Mouse (Mus musculus): Measurements from ENCODE around the gene Bmx. TPM values are rescaled to one million over a fixed set of nuclear protein-coding genes. Genes with fewer than 3 reads are reported as not detected.

Bmx gene
- 4.1 and 5.2 TPM in 2 replicates for polyA plus RNA-seq (2015; fragmentation: Nextera tagmentation; extraction: Ambion mirVana)

DNA sequence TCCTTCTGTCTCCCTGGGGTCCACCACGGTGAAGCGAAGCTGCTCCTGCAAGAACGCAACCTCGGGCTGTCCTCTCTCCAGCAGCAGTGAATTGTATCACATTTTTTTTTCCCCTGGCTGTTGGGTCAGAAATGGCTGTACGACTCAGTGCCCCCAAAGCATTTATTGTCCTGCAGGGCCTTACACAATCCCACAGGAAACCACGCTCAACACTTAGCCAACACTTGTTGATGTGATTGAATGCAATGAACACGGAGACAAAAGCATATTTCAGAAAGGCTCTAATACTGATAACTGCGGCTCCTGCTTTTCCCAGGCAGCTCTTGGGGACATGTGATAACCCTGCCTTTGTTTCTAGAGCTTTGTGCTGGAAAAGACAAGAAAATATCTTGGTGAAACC lies at the start of gene Bmx:
Gene Bmx, minus strand, starts transcription at position 137 of the 400 bp plus-strand sequence.

DNA sequence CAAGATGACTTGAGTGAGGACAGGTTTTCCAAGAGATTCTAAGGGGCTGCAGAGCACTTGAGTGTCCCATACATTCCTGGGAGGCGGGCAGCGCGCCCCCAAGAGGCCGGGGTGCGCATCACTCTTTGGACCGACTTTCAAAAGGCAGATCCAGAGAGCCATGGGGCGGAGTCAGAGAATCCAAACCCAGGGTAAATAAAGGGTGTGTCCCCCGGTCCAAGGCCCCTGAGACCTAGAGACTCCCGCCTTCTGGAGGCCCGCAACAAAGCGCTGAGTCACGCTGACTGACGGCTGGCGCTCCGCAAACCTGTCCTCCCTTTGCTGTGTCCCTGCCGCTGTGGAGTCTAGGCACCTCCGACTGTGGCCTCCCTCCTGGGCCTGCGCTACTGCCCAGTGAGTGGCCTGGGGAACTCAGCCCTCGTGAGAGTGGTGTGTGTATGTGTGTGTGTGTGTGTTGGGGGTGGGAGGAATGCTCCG lies 11.3 kb upstream of the Bmx start, which contains the start of gene Pir:
Gene Pir, plus strand, starts transcription at position 87 of the 477 bp plus-strand sequence.

Other genes with a start within 250 kb of the Bmx start
- gene Car5b, start 230.2 kb downstream of the Bmx start, polyA plus RNA-seq (2015; fragmentation: Nextera tagmentation; extraction: Ambion mirVana), result 0.24 and 0.42 TPM in 2 replicates
- gene Siah1b, start 181.7 kb downstream of the Bmx start, polyA plus RNA-seq (2015; fragmentation: Nextera tagmentation; extraction: Ambion mirVana), result 16.1 and 17.3 TPM in 2 replicates
- 0.16 TPM in 1 of 2 replicates, not detected in the other for gene Cltrn, start 169.4 kb downstream of the Bmx start, polyA plus RNA-seq (2015; fragmentation: Nextera tagmentation; extraction: Ambion mirVana)
- gene Ace2, start 118.9 kb downstream of the Bmx start, polyA plus RNA-seq (2015; fragmentation: Nextera tagmentation; extraction: Ambion mirVana), result 0.40 and 0.41 TPM in 2 replicates
- gene Pir, start 11.2 kb upstream of the Bmx start, polyA plus RNA-seq (2015; fragmentation: Nextera tagmentation; extraction: Ambion mirVana), result 17.4 and 18.0 TPM in 2 replicates
- 1.3 and 2.1 TPM in 2 replicates for gene Vegfd, start 115.2 kb upstream of the Bmx start, polyA plus RNA-seq (2015; fragmentation: Nextera tagmentation; extraction: Ambion mirVana)
- gene Piga, start 161.6 kb upstream of the Bmx start, polyA plus RNA-seq (2015; fragmentation: Nextera tagmentation; extraction: Ambion mirVana), result 12.7 and 14.5 TPM in 2 replicates
- 0.10 and 0.30 TPM in 2 replicates for gene Asb11, start 178.8 kb upstream of the Bmx start, polyA plus RNA-seq (2015; fragmentation: Nextera tagmentation; extraction: Ambion mirVana)
- not detected in 2 replicates for gene Asb9, start 248.1 kb upstream of the Bmx start, polyA plus RNA-seq (2015; fragmentation: Nextera tagmentation; extraction: Ambion mirVana)